Mouse (Mus musculus) hindbrain, embryonic 15.5 days (tissue): Measurements from ENCODE around the gene Ctsd. TPM values are rescaled to one million over a fixed set of nuclear protein-coding genes. Genes with fewer than 3 reads are reported as not detected.
"Not testable (repeated sequence)": the region's sequence is repeated elsewhere in the genome, so short reads cannot be mapped to it uniquely, and the experiment has no call there.

Experiments used
- ATAC-seq: fragments of 200-750 bp; cut with Nextera tagmentation; 2 replicates; pipeline ENCODE4 v1.8.0; 2017; ENCODE audit warnings: low read depth, moderate number of reproducible peaks, moderate TSS enrichment; ENCODE audit not compliant: low FRiP score
- H3K27ac ChIP-seq: fragments of 300-500 bp; sonication (generic); replicated peaks from 2 replicates; pipeline ENCODE4 v1.5.1; 2015; ENCODE audit warnings: mild to moderate bottlenecking, inconsistent platforms
- H3K27me3 ChIP-seq: fragments of 300-500 bp; sonication (generic); 2 replicates; pipeline ENCODE4 v1.6.1; 2015; ENCODE audit warnings: control low read depth, inconsistent platforms
- H3K36me3 ChIP-seq: fragments of 300-500 bp; sonication (generic); 2 replicates; pipeline ENCODE4 v1.6.1; 2015; ENCODE audit warnings: control low read depth, inconsistent platforms
- H3K4me1 ChIP-seq: fragments of 300-500 bp; sonication (generic); replicated peaks from 2 replicates; pipeline ENCODE4 v1.6.1; 2015; ENCODE audit warnings: control low read depth, inconsistent platforms
- H3K4me2 ChIP-seq: fragments of 300-500 bp; sonication (generic); 2 replicates; pipeline ENCODE4 v1.6.1; 2015; ENCODE audit warnings: moderate library complexity, mild to moderate bottlenecking, inconsistent platforms
- H3K4me3 ChIP-seq: fragments of 300-500 bp; sonication (generic); 2 replicates; pipeline ENCODE4 v1.5.1; 2015; ENCODE audit warnings: mild to moderate bottlenecking, inconsistent platforms
- H3K9ac ChIP-seq: fragments of 300-500 bp; sonication (generic); 2 replicates; pipeline ENCODE4 v1.6.1; 2015; ENCODE audit warnings: inconsistent platforms
- H3K9me3 ChIP-seq: fragments of 300-500 bp; sonication (generic); 2 replicates; pipeline ENCODE4 v1.6.1; 2016; ENCODE audit warnings: control low read depth, inconsistent platforms
- WGBS: fragments of 180-500 bp; shearing (Covaris S2); methylation state at CpG from one replicate; pipeline ENCODE4 v1.1.7; 2015; 5-methylcytosine and 5-hydroxymethylcytosine counted together
- polyA plus RNA-seq: library from polyadenylated mRNA; unstranded; fragments of >200 nt; fragmentation: Nextera tagmentation; extraction: Ambion mirVana; gene quantifications from 2 replicates; pipeline ENCODE4 v1.2.1, GENCODE M21; 2015

The Ctsd gene
- polyA plus RNA-seq, 1 experiment from 2014 or later: 306 TPM

GRCm38 (mm10) chr7:142341564-142342246, 46.1 kb downstream of the Ctsd start:
- Histone ChIP-seq H3K27me3 (no peaks in the 10 kb centered on the region), H3K4me2 (no peak overlapping the region), H3K27ac (no peak overlapping the region), H3K9ac (no peak overlapping the region), H3K4me3 (no peak overlapping the region), H3K36me3 (no peaks in the 10 kb centered on the region), H3K9me3 (no peaks in the 10 kb centered on the region), H3K4me1 (no peaks in the 10 kb centered on the region)
- WGBS: 81% methylated on average over 10 of the region's 10 CpGs
- no peak for ATAC-seq

GRCm38 (mm10) chr7:142340269-142340970, 47.4 kb downstream of the Ctsd start:
- Histone ChIP-seq H3K4me3 (no peak overlapping the region), H3K9me3 (no peaks in the 10 kb centered on the region), H3K4me1 (no peaks in the 10 kb centered on the region), H3K9ac (no peak overlapping the region), H3K4me2 (no peak overlapping the region), H3K27me3 (no peaks in the 10 kb centered on the region), H3K36me3 (no peaks in the 10 kb centered on the region), H3K27ac (no peak overlapping the region)
- whole genome bisulfite sequencing: 64% methylated on average over 10 of the region's 10 CpGs
- no peak for ATAC-seq

- Histone ChIP-seq H3K4me3 (no peak overlapping the region), H3K36me3 (no peaks in the 10 kb centered on the region), H3K9ac (no peak overlapping the region), H3K27ac (no peak overlapping the region), H3K27me3 (no peaks in the 10 kb centered on the region), H3K9me3 (no peaks in the 10 kb centered on the region), H3K4me2 (no peak overlapping the region), H3K4me1 (no peaks in the 10 kb centered on the region)
- ATAC-seq: no peak
- WGBS: 75% methylated on average over 8 of the region's 8 CpGs
These were observed 52.7 kb downstream of the Ctsd start for GRCm38 (mm10) chr7:142335151-142335550.

GRCm38 (mm10) chr7:142334246-142334645, 53.6 kb downstream of the Ctsd start:
- Histone ChIP-seq H3K9me3 (no peaks in the 10 kb centered on the region), H3K9ac (no peak overlapping the region), H3K27ac (no peak overlapping the region), H3K4me1 (no peaks in the 10 kb centered on the region), H3K27me3 (no peaks in the 10 kb centered on the region), H3K36me3 (no peaks in the 10 kb centered on the region), H3K4me3 (no peak overlapping the region), H3K4me2 (no peak overlapping the region)
- ATAC-seq: peak; percentile 84
- 6% methylated on average over 3 of the region's 3 CpGs for WGBS

- not testable (repeated sequence) for H3K9me3 ChIP-seq, ATAC-seq, H3K27ac ChIP-seq, H3K27me3 ChIP-seq, H3K4me3 ChIP-seq, H3K9ac ChIP-seq, H3K36me3 ChIP-seq, H3K4me2 ChIP-seq, H3K4me1 ChIP-seq
- 70% methylated on average over 5 of the region's 9 CpGs for WGBS
These were observed 55.1 kb downstream of the Ctsd start for GRCm38 (mm10) chr7:142332741-142333140.

GRCm38 (mm10) chr7:142331281-142331680, 56.6 kb downstream of the Ctsd start:
- H3K4me1 ChIP-seq: no peaks in the 10 kb centered on the region
- no peaks in the 10 kb centered on the region for H3K27me3 ChIP-seq
- WGBS: 90% methylated on average over 4 of the region's 4 CpGs
- H3K9ac ChIP-seq: no peak overlapping the region
- no peak overlapping the region for H3K4me3 ChIP-seq
- no peak overlapping the region for H3K27ac ChIP-seq
- no peaks in the 10 kb centered on the region for H3K36me3 ChIP-seq
- no peaks in the 10 kb centered on the region for H3K9me3 ChIP-seq
- ATAC-seq: no peak
- H3K4me2 ChIP-seq: no peak overlapping the region

GRCm38 (mm10) chr7:142330271-142330724, 57.5 kb downstream of the Ctsd start:
- Histone ChIP-seq H3K27ac (no peak overlapping the region), H3K27me3 (no peaks in the 10 kb centered on the region), H3K9me3 (no peaks in the 10 kb centered on the region), H3K4me3 (no peak overlapping the region), H3K4me2 (no peak overlapping the region), H3K9ac (no peak overlapping the region), H3K36me3 (no peaks in the 10 kb centered on the region), H3K4me1 (no peaks in the 10 kb centered on the region)
- WGBS: 65% methylated on average over 9 of the region's 9 CpGs
- ATAC-seq: no peak

- ATAC-seq: no peak
- Histone ChIP-seq H3K27ac (no peak overlapping the region), H3K9me3 (no peaks in the 10 kb centered on the region), H3K4me1 (no peaks in the 10 kb centered on the region), H3K4me3 (no peak overlapping the region), H3K4me2 (no peak overlapping the region), H3K9ac (no peak overlapping the region), H3K27me3 (no peaks in the 10 kb centered on the region), H3K36me3 (no peaks in the 10 kb centered on the region)
- WGBS: 74% methylated on average over 3 of the region's 3 CpGs
These were observed 59.3 kb downstream of the Ctsd start for GRCm38 (mm10) chr7:142328507-142328906.

GRCm38 (mm10) chr7:142326714-142327445, 61.0 kb downstream of the Ctsd start:
- H3K9ac ChIP-seq: no peak overlapping the region
- H3K27me3 ChIP-seq: no peaks in the 10 kb centered on the region
- no peak overlapping the region for H3K4me3 ChIP-seq
- H3K27ac ChIP-seq: no peak overlapping the region
- 71% methylated on average over 9 of the region's 9 CpGs for whole genome bisulfite sequencing
- ATAC-seq: no peak
- H3K4me1 ChIP-seq: no peaks in the 10 kb centered on the region
- H3K9me3 ChIP-seq: no peaks in the 10 kb centered on the region
- no peak overlapping the region for H3K4me2 ChIP-seq
- no peaks in the 10 kb centered on the region for H3K36me3 ChIP-seq

Other genes starting within 250 kb of the Ctsd start
- not detected in 2 replicates for gene Gm45337, start 243.4 kb downstream of the Ctsd start, polyA plus RNA-seq
- gene Gm29735, start 230.9 kb downstream of the Ctsd start, polyA plus RNA-seq: not detected in 2 replicates
- gene Gm4553, start 222.3 kb downstream of the Ctsd start, polyA plus RNA-seq: 0.14 TPM in 1 of 2 replicates, not detected in the other
- gene Krtap5-2, start 212.0 kb downstream of the Ctsd start, polyA plus RNA-seq: not detected in 2 replicates
- gene Gm10153, start 197.6 kb downstream of the Ctsd start, polyA plus RNA-seq: not detected in 2 replicates
- gene Krtap5-3, start 186.7 kb downstream of the Ctsd start, polyA plus RNA-seq: not detected in 2 replicates
- not detected in 2 replicates for gene Gm7579, start 176.2 kb downstream of the Ctsd start, polyA plus RNA-seq
- not detected in 2 replicates for gene Krtap5-5, start 158.1 kb downstream of the Ctsd start, polyA plus RNA-seq
- not detected in 2 replicates for gene Gm40460, start 147.0 kb downstream of the Ctsd start, polyA plus RNA-seq
- gene Gm2431, start 129.7 kb downstream of the Ctsd start, polyA plus RNA-seq: not detected in 2 replicates
- gene Gm4559, start 113.7 kb downstream of the Ctsd start, polyA plus RNA-seq: not detected in 2 replicates
- not detected in 2 replicates for gene Krtap5-1, start 90.9 kb downstream of the Ctsd start, polyA plus RNA-seq
- not detected in 2 replicates for gene Krtap5-4, start 84.5 kb downstream of the Ctsd start, polyA plus RNA-seq
- 8.4 and 8.7 TPM in 2 replicates for gene Ifitm10, start 14.3 kb downstream of the Ctsd start, polyA plus RNA-seq
- gene Gm49369, start 5.4 kb downstream of the Ctsd start, polyA plus RNA-seq: 1.9 TPM in 1 of 2 replicates, not detected in the other
- not detected in 2 replicates for gene Syt8, start 46.8 kb upstream of the Ctsd start, polyA plus RNA-seq
- gene Tnni2, start 53.8 kb upstream of the Ctsd start, polyA plus RNA-seq: 0.79 and 1.4 TPM in 2 replicates
- 4.5 and 7.6 TPM in 2 replicates for gene Lsp1, start 72.8 kb upstream of the Ctsd start, polyA plus RNA-seq
- 3.3 and 3.6 TPM in 2 replicates for gene Tnnt3, start 110.8 kb upstream of the Ctsd start, polyA plus RNA-seq
- 21.1 and 21.6 TPM in 2 replicates for gene Mrpl23, start 144.6 kb upstream of the Ctsd start, polyA plus RNA-seq